Mouse (Mus musculus): ENCODE data around the gene Obscn.

- TF ChIP-seq CTCF (IDR thresholded peaks at IDR 0.05; ENCODE audit: low read depth) (no peak), EP300 (IDR thresholded peaks at IDR 0.05; ENCODE audit: low read depth) (no peak)
Observed at GRCm38 (mm10) chr11:59067921-59068320, 68.3 kb downstream of the Obscn start.

Measured in heart, postnatal 0 days (tissue).